Mouse (Mus musculus): ENCODE data around the gene Agpat1.

Agpat1 gene

DNA sequence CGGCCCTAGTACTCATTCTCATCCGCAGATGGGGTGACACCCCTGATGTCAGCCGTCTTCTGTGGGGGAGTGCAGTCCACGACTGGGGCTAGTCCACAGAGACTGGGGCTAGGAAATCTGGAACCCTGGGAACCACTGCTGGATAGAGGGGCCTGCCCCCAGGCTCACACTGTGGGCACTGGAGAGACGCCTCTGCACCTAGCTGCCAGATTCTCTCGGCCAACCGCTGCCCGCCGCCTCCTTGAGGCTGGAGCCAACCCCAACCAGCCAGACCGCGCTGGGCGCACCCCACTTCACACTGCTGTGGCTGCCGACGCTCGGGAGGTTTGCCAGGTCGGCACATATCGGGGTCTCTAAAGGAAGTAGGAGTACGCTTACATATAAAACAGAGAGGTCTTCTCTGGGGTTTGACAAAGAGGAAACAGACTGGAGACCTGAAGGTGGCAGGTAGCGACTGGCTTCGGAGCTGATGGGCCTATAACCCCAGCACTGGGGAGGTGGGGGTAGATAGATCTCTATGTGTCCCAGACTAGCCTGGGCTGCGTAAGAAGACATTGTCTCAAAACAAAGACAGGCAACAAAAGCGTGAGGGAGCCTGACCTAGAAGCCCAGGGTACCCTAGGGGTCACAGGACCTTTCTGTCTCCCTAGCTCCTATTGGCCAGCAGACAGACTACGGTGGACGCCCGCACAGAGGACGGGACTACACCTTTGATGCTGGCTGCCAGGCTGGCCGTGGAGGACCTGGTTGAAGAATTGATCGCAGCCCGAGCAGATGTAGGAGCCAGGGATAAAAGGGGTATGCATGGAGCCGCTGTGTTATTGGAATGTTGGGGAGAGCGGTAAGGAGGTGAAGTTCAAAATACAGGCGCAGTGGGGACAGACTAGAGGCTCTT lies 17.9 kb upstream of the Agpat1 start:
- in situ Hi-C loops (cut with MboI) = loop anchor here (25.0 kb wide), 1 partner anchor 399 kb away; the partner anchor contains the start of genes Psmb8, Psmb9 and Tap1

GRCm38 (mm10) chr17:34586796-34587422 lies 17.2 kb upstream of the Agpat1 start:
- in situ Hi-C loops (cut with MboI) = loop anchor here (25.0 kb wide), 1 partner anchor 400 kb away; the partner anchor contains the start of genes Psmb8, Psmb9 and Tap1

DNA sequence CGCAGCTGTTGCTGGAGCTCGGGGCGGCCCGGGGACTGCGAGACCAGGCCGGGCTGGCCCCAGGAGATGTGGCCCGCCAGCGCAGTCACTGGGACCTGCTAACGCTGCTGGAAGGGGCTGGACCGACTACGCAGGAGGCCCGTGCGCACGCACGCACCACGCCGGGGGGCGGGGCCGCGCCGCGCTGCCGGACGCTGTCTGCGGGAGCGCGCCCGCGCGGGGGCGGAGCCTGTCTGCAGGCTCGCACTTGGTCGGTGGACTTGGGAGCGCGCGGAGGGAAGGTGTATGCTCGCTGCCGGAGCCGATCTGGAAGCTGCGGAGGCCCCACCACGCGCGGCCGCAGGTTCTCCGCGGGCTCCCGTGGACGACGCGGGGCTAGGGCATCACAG lies 16.6 kb upstream of the Agpat1 start:
- in situ Hi-C loops (cut with MboI) = loop anchor here (25.0 kb wide), 1 partner anchor 400 kb away; the partner anchor contains the start of genes Psmb8, Psmb9 and Tap1

DNA sequence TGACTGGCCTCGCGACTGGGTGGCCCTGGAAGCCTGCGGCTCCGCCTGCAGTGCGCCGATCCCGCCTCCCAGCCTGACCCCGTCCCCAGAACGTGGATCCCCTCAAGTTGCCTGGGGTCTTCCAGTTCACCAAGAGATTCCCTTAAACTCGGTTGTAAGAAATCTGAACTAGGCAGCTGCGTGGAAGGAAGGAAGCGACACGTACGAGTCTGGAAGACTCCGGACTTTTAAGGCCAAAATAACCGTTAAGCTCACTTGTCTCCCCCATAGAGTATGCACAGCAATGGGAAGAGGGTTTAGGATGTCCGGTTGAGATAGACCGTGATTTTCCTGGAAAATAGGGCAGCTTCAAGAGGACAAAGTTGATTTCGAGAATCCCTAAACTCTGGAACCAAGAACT lies 16.2 kb upstream of the Agpat1 start:
- in situ Hi-C loops (cut with MboI) = loop anchor here (25.0 kb wide), 1 partner anchor 401 kb away; the partner anchor contains the start of genes Psmb8, Psmb9 and Tap1

DNA sequence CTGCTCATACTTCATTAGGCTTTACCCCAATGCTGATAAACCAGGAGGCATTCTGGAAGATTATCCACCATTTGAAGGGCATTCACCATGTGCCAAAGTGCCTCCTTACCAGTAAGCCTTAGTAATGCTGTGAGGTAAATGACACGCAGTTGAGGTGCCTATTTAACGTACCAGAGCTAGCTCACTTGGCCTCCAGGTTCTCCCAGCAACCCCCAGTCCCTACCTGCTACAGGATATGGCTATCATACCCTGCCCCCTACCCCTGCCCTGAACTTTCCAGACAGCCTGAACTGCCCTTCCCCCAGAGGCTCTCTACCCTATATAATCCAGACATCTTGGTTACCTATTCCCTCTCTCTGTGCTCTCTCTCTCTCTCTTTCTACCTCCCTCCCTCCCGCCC lies 15.3 kb upstream of the Agpat1 start:
- in situ Hi-C loops (cut with MboI) = loop anchor here (25.0 kb wide), 1 partner anchor 401 kb away; the partner anchor contains the start of genes Psmb8, Psmb9 and Tap1

GRCm38 (mm10) chr17:34589206-34589605 lies 14.9 kb upstream of the Agpat1 start:
- in situ Hi-C loops (cut with MboI) = loop anchor here (25.0 kb wide), 1 partner anchor 402 kb away; the partner anchor contains the start of genes Psmb8, Psmb9 and Tap1

- in situ Hi-C loops (cut with MboI) = loop anchor here (25.0 kb wide), 1 partner anchor 402 kb away; the partner anchor contains the start of genes Psmb8, Psmb9 and Tap1
Measured at GRCm38 (mm10) chr17:34589681-34590101, 14.4 kb upstream of the Agpat1 start, which contains the start of gene Gpsm3. Gene Gpsm3, plus strand, starts transcription at chr17:34589806.

DNA sequence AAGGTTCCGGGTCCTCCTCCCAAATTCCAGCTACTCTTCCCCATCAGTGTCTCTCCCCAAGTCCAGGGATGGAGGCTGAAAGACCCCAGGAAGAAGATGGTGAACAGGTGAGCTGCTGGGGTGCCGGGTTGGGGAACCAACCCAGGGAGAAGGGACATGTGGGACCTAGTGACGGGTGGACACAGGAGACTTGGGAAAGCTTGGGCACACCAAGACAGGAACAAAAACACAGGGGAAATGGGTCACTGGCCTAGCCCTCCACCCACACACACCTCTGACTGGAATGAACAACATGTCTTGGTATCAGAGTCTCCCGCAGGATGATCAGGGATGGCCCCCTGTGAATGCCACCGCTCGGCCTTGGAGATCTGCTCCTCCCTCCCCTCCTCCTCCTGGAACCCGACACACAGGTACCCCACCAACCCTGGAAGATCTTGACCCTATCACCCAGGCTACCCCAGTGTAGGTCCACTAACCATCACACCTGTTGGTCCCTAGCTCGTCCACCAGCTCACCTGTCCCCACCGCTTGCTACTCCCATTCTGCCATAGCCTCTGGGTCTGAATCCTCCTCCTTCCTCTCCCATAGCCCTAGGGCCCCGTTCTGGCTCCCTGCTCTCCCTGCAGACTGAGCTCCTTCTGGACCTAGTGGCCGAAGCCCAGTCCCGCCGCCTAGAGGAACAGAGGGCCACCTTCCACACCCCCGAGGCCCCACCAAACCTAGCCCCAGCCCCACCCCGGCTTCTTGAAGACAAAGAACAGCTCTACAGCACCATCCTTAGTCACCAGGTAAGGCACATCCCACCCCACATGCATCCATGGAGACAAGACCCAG lies 13.7 kb upstream of the Agpat1 start:
- in situ Hi-C loops (cut with MboI) = loop anchor here (25.0 kb wide), 1 partner anchor 403 kb away; the partner anchor contains the start of genes Psmb8, Psmb9 and Tap1

- in situ Hi-C loops (cut with MboI) = loop anchor here (25.0 kb wide), 1 partner anchor 404 kb away; the partner anchor contains the start of genes Psmb8, Psmb9 and Tap1
Measured at GRCm38 (mm10) chr17:34591029-34591993, 12.8 kb upstream of the Agpat1 start, which contains the start of gene Pbx2. Gene Pbx2, plus strand, starts transcription at chr17:34591266.

DNA sequence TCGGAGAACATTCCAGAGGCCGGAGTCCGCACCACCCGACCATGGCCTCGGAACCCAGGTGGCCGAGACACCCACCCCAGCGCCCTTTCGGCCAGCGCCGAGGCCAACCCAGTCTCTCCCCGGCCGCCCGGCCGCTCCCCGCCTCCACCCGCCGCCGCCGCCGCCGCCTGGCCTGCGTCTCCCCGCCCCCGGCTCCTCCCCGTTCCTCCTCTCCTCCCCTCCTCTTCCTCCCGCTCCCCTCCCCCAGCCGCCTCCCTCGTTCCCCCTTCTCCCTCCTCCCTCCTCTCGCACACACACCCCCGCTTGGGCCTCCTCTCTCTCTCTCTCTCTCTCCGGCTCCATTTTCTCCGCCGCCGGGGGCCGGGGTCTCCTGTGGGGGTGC lies 12.1 kb upstream of the Agpat1 start:
- in situ Hi-C loops (cut with MboI) = loop anchor here (25.0 kb wide), 1 partner anchor 405 kb away; the partner anchor contains the start of genes Psmb8, Psmb9 and Tap1

DNA sequence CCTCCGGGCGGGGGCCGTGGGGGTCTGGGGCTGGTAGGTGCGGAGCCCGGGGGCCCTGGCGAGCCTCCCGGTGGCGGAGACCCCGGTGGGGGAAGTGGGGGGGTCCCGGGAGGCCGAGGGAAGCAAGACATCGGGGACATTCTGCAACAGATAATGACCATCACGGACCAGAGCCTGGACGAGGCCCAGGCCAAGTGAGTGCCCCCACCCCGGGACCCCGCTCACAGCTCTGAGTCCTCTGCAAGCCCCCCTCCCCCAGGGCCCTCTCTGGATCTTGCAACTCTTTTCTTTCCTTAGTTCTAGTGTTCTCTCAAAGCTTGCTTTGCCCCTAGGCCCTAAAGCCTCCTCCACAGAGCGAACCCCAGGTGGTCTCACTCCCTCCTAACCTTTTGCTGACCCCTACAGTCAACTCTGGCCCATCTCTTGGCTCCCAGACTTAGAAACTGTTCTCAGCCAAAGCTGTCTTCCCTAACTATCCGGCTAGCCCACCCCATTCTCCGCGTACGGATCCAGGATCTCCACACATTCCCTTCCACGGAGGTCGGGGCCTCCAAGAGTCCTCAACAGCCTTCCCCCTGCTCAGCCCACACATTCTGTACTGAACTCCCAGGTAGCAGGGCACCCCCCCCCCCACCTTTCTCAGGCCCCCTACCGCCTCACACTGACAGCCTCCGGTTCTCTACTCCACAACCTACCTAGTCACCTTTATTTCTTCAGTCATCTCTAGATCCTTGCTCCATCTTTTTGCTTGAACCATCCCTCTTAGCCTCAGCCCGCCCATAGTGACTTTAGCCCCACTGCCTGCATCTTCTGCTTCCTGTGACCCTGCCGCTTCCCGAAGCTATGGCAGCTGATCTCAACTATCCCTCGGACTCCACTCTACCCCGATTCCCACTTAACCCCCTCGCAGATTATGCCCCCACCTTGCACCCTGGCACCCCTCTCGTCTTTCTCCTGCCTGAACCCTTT lies 11.2 kb upstream of the Agpat1 start:
- in situ Hi-C loops (cut with MboI) = loop anchor here (25.0 kb wide), 1 partner anchor 406 kb away; the partner anchor contains the start of genes Psmb8, Psmb9 and Tap1

DNA sequence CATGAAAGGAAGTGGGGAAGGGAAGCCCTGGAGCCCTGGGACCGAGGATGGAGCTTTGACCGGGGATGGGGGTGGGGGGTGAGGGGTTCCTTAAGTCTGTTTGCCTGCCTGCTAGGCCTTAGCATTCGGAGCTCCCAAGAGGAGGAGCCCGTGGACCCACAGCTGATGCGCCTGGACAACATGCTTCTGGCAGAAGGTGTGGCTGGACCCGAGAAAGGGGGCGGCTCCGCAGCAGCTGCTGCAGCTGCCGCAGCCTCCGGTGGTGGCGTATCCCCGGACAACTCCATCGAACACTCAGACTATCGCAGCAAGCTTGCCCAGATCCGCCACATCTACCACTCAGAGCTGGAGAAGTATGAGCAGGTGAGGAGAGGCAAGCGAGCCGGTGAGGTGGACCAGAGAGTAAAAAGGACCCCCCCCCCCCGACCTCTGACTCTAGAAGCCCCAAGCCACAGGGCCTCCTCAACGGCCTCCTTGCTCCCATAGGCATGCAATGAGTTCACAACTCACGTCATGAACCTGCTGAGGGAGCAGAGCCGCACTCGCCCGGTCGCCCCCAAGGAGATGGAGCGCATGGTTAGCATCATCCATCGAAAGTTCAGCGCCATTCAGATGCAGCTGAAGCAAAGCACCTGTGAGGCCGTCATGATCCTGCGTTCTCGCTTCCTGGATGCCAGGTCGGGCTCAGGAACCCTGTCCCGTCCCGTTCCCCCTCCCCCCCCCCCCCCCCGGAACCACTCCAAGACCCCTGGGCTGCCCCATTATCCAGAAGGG lies 10.1 kb upstream of the Agpat1 start:
- in situ Hi-C loops (cut with MboI) = loop anchor here (25.0 kb wide), 1 partner anchor 407 kb away; the partner anchor contains the start of genes Psmb8, Psmb9 and Tap1

DNA sequence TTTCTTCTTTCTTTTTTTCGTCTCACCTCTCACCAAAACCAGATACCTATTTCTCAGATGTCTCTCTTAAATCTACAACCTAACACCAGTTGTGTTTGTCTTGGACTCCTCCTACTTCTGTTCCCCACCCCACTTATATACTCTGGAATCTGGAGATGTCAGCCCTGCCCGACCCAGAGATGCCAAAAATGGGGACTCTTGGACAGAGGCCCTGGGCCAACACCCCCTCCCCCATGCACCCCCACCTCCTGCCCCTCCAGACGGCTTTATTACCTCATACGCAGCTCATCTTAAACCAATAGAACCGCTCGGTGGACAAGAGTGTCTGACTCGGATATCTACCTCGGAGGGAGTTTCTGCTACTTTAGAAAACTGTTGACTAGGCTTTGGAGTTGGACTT lies 8.0 kb upstream of the Agpat1 start:
- in situ Hi-C loops (cut with MboI) = loop anchor here (25.0 kb wide), 1 partner anchor 409 kb away; the partner anchor contains the start of genes Psmb8, Psmb9 and Tap1

- in situ Hi-C loops (cut with MboI) = loop anchor here (25.0 kb wide), 1 partner anchor 410 kb away; the partner anchor contains the start of genes Psmb8, Psmb9 and Tap1
Measured at GRCm38 (mm10) chr17:34597566-34598095, 6.4 kb upstream of the Agpat1 start, which contains the start of gene Ager. Gene Ager, plus strand, starts transcription at chr17:34597862.

DNA sequence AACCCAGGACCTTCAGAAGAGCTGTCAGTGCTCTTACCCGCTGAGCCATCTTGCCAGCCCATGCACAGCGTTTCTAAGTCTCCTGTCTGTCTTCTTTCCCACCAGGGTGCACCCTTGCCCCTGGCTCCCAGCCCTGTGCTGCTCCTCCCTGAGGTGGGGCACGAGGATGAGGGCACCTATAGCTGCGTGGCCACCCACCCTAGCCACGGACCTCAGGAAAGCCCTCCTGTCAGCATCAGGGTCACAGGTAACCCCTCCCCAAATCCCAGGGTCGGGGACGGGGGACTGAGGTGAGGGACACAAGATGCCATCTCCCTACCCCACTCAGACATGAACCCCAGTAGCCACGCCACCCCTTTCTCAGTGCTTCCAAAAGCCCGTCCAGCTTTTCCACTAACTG lies 4.2 kb upstream of the Agpat1 start:
- in situ Hi-C loops (cut with MboI) = loop anchor here (25.0 kb wide), 1 partner anchor 413 kb away; the partner anchor contains the start of genes Psmb8, Psmb9 and Tap1

- in situ Hi-C loops (cut with MboI) = no loop called here
Measured at GRCm38 (mm10) chr17:34601796-34602195, 2.3 kb upstream of the Agpat1 start.

Data from mature B cell (primary cell).